Mouse (Mus musculus) heart, postnatal 0 days (tissue): ENCODE measurements around the gene Cdkal1.

Source experiments
- CTCF ChIP-seq: IDR thresholded peaks from 2 replicates; pipeline ENCODE4 v1.5.1; 2016; ENCODE audit warnings: antibody characterized with exemption, control low read depth, low read depth
- EP300 ChIP-seq: IDR thresholded peaks from 2 replicates; pipeline ENCODE4 v1.6.1; 2016; ENCODE audit warnings: antibody characterized with exemption, low read depth

GRCm38 (mm10) chr13:29348331-29348730 is 507.1 kb downstream of the Cdkal1 start:
- no peak for TF ChIP-seq CTCF
- no peak for TF ChIP-seq EP300
